Mouse (Mus musculus): ENCODE data around the gene Ulk3. TPM values are rescaled to one million over a fixed set of nuclear protein-coding genes. Genes with fewer than 3 reads are reported as not detected.

Ulk3 gene
- polyA plus RNA-seq, 1 experiment, result 34.2 TPM

DNA sequence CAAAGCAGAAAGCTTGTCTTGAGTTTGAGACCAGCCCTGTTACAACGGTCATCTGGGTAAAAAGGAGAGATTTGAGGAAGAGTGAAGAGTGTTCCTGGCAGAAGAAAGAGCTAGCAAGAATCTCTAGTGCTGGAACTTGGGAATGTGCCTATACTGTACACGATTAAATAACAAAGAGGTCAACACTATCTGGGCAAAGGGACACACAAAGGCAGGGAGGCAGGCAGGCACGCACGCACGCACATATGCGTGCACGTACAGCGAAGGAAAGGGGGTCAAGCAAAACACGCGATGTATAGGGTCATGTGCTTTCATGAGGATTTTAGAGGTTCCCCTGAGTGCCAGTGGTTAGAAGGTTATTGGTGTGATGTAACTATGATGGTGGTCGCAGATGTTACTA is 36.1 kb upstream of the Ulk3 start:
- DNase-seq, result no peak
- H3K4me3 ChIP-seq (replicated peaks; ENCODE audit: extremely low read depth, low read depth, low read length), result no peak overlapping the region
- no peak for TF ChIP-seq CTCF (IDR thresholded peaks at IDR 0.05; ENCODE audit: insufficient read depth, low read length)
- no peak for TF ChIP-seq POLR2A (IDR thresholded peaks at IDR 0.05; ENCODE audit: borderline replicate concordance, extremely low read depth, low read depth, low read length)
- 75% methylated on average over 11 of the region's 11 CpGs for WGBS
- H3K4me1 ChIP-seq (ENCODE audit: control insufficient read depth, insufficient read depth, low read length), result peaks cover 2% of the 10 kb centered on the region; the same call in 1 of the 2 replicates

DNA sequence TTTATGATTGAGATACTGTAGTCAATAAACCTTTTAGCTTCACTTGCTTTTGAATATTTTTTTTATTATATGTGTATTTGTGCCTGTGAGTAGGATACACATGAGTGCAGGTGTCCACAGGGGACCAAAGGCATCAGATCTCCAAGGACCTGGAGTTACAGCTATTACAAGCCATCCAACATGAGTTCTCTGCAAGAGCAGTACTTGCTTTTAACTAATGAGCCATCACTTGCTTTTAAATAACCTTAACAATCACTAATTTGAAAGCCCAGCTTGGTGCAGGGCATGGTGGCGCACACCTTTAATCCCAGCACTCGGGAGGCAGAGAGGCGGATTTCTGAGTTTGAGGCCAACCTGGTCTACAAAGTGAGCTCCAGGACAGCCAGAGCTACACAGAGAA is 34.5 kb upstream of the Ulk3 start:
- no peak for DNase-seq
- no peak for TF ChIP-seq POLR2A (IDR thresholded peaks at IDR 0.05; ENCODE audit: borderline replicate concordance, extremely low read depth, low read depth, low read length)
- H3K4me3 ChIP-seq (replicated peaks; ENCODE audit: extremely low read depth, low read depth, low read length), result no peak overlapping the region
- peaks cover 2% of the 10 kb centered on the region; the same call in 1 of the 2 replicates for H3K4me1 ChIP-seq (ENCODE audit: control insufficient read depth, insufficient read depth, low read length)
- 66% methylated on average over 3 of the region's 3 CpGs for WGBS

DNA sequence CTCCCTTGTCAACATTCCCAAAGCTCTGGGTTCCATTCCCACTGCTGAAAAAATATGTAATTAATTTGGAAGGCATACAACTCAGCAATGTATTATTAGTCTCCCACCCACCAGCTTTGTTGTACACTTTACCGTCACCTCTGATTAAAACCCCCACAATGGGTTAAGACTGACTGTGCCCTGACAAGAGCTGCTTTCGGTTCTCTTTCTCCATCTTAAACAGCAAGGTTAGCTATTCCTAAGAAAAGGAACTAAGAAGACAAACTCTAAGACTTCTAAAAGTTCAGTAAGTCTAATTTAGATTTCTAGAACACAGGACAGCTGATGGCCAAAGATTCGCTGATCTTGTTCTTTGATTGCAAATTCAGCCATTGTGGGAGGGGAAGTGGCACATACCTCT is 32.0 kb upstream of the Ulk3 start:
- TF ChIP-seq POLR2A (IDR thresholded peaks at IDR 0.05; ENCODE audit: borderline replicate concordance, extremely low read depth, low read depth, low read length) (no peak), CTCF (IDR thresholded peaks at IDR 0.05; ENCODE audit: insufficient read depth, low read length) (no peak)

DNA sequence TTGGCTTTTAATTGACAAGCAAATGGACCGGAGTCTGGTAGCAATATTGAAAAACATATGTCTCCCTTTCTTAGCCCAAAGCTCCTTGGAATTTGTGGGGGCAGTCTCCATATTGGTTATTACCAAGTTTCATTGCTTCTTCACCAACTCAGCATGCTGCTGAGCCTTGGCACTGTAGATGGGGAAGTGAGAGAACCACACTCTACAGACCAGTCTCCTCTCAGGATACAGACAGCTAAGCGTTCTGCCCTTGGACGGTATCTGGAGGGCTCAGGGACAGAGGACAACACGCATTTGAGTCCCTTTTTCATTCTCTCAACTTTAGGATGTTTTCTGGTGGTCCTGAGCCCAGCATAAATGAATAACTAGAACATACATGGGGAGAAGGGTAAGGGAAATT is 30.6 kb upstream of the Ulk3 start:
- WGBS, result 82% methylated on average over 4 of the region's 4 CpGs
- TF ChIP-seq CTCF (IDR thresholded peaks at IDR 0.05; ENCODE audit: insufficient read depth, low read length), result no peak
- TF ChIP-seq POLR2A (IDR thresholded peaks at IDR 0.05; ENCODE audit: borderline replicate concordance, extremely low read depth, low read depth, low read length), result no peak
- peaks cover 15% of the 10 kb centered on the region for H3K4me1 ChIP-seq (ENCODE audit: control insufficient read depth, insufficient read depth, low read length)
- H3K4me3 ChIP-seq (replicated peaks; ENCODE audit: extremely low read depth, low read depth, low read length), result no peak overlapping the region
- DNase-seq, result no peak

More for the DNA sequence above, 32.0 kb upstream of the Ulk3 start:
- DNase-seq, result no peak
- H3K4me3 ChIP-seq (replicated peaks; ENCODE audit: extremely low read depth, low read depth, low read length), result no peak overlapping the region
- 68% methylated on average over 3 of the region's 3 CpGs for WGBS
- peaks cover 5% of the 10 kb centered on the region for H3K4me1 ChIP-seq (ENCODE audit: control insufficient read depth, insufficient read depth, low read length)

DNA sequence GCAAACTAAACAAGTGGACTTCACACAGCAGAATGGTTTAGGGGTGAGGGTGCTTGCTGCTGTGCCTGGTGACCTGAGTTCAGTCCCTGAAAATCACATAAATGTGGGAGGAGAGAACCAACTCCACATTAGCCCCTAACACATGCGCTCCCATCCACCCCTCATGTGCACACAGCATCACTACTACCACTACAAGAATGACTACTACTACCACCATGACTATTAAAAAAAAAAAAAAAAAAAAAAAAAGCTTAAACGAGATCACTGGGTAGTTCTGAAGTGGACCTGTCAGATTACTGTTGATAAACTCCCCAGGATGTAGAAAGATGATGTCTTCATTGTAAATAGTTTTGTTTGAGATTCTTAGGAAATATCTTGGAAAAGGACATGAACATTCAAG is 29.7 kb upstream of the Ulk3 start:
- H3K4me3 ChIP-seq (replicated peaks; ENCODE audit: extremely low read depth, low read depth, low read length), result no peak overlapping the region
- TF ChIP-seq POLR2A (IDR thresholded peaks at IDR 0.05; ENCODE audit: borderline replicate concordance, extremely low read depth, low read depth, low read length) (no peak), CTCF (IDR thresholded peaks at IDR 0.05; ENCODE audit: insufficient read depth, low read length) (no peak)
- WGBS, result 49% methylated on average over 2 of the region's 2 CpGs
- no peak for DNase-seq
- H3K4me1 ChIP-seq (ENCODE audit: control insufficient read depth, insufficient read depth, low read length), result peaks cover 16% of the 10 kb centered on the region

DNA sequence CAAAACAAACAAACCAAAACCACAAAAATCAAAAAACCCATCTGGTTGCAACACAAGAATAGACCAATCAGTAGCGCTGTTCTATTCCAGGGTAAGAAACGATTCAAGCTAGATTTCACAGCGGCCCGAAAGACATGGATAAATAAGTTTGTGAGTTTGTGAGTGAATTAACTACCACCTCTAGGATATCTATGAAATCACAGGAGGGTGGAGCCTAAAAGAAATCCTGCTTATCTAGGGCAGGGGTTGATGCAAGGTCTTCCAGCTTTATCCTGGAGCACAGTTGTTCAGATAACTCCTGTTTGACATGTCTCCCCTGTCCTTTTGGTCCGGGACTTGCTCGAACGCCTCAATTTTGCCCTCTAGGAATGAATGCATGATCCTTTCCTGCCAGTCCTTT is 29.0 kb upstream of the Ulk3 start:
- DNase-seq, result no peak
- WGBS, result 25% methylated on average over 7 of the region's 7 CpGs
- Histone ChIP-seq H3K4me1 (ENCODE audit: control insufficient read depth, insufficient read depth, low read length) (peaks cover 16% of the 10 kb centered on the region), H3K4me3 (replicated peaks; ENCODE audit: extremely low read depth, low read depth, low read length) (no peak overlapping the region)
- TF ChIP-seq CTCF (IDR thresholded peaks at IDR 0.05; ENCODE audit: insufficient read depth, low read length) (no peak), POLR2A (IDR thresholded peaks at IDR 0.05; ENCODE audit: borderline replicate concordance, extremely low read depth, low read depth, low read length) (no peak)

DNA sequence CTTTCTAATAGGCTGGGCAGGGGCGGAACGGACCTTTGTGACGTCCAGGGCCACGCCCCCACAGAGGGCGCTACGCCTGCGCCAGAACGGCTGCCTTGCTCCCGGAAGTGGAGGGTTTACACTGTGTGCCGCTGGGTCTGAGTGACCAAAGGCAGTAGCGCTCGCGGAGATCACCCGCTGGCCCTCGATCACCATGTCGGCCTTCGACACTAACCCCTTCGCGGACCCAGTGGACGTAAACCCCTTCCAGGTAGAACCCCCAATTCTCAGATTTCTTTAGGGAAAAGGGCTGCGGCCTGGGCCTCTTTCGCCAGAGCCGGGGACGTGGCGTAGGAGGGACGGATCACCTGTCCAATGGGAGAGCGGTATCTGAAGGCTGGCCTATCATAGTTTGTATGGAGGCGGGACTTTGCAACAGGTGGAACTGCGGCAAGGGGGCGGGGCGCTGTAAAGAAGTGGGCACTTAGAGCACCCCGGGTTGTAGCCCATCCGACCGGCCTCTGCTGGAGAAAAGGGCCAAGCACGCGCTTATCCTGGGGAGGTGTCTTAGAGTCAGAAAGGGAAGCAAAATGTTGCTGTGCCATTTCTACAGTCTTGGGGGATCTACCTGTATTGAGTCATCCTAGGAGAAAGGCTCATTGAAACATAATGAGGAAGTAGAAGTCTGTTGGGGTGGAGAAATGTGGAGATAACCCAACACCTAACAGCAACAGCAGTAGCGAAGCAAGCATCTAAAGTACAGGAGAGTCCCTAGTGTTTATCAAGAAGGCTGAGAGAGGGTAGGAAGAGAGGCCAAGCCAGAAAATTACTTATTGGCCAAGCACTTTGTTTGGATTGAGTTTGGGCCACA is 28.2 kb upstream of the Ulk3 start, which contains the start of gene Scamp2:
Scamp2 (plus strand) TSS at position 83 of the 850 bp plus-strand sequence.
- peak; percentile 97 for DNase-seq
- peak; percentile 94 for TF ChIP-seq POLR2A (IDR thresholded peaks at IDR 0.05; ENCODE audit: borderline replicate concordance, extremely low read depth, low read depth, low read length)
- TF ChIP-seq CTCF (IDR thresholded peaks at IDR 0.05; ENCODE audit: insufficient read depth, low read length), result no peak
- Histone ChIP-seq H3K4me1 (ENCODE audit: control insufficient read depth, insufficient read depth, low read length) (peaks cover 16% of the 10 kb centered on the region), H3K4me3 (replicated peaks; ENCODE audit: extremely low read depth, low read depth, low read length) (peak within 1 kb of the TSS; percentile 92)
- WGBS, result under 1% methylated on average over 37 of the region's 37 CpGs

DNA sequence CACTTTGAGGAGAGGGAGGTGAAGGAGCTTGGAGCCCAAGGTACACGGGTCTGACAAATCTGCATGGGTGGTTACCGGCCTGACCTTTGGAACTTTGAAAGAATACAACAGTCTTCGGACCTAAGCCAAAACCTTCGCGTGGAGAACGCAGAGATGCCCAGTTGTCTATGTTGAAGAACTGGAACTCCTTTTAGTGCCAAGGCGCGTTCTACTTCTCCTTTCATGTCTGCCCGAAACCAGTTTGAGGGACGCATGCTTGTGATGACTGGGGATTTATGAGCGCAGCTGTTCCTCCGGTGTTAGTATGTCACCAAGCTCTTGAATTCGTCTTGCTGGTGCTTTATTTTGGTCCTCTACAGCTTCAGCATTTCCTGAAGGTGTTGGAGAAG is 27.5 kb upstream of the Ulk3 start:
- WGBS, result 60% methylated on average over 13 of the region's 13 CpGs
- Histone ChIP-seq H3K4me3 (replicated peaks; ENCODE audit: extremely low read depth, low read depth, low read length) (no peak overlapping the region), H3K4me1 (ENCODE audit: control insufficient read depth, insufficient read depth, low read length) (peaks cover 16% of the 10 kb centered on the region)
- TF ChIP-seq CTCF (IDR thresholded peaks at IDR 0.05; ENCODE audit: insufficient read depth, low read length) (no peak), POLR2A (IDR thresholded peaks at IDR 0.05; ENCODE audit: borderline replicate concordance, extremely low read depth, low read depth, low read length) (no peak)
- no peak for DNase-seq

DNA sequence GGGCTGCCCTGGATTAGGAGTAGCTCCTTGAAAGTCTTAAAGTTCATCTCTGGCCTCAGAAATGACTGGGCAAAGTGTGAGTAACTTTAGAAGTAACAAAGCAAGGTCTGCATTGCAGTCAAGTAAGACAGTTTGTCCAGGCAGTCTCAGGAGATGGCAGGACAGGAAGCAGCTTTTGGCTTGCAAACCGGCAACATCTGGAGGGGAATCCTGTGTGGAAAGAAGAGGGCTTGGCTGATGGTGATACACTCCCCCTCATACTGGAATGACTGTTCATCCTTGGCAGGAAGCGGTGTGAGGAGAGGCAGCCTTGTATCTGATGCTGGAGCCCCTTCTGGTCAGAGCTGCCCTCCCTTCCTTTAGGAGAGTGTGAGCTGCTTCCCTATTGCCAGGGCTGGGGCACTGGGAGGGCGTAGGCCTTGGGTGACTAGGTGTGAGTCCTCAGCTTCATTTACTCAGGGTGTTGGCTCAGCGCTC is 26.3 kb upstream of the Ulk3 start:
- Histone ChIP-seq H3K4me1 (ENCODE audit: control insufficient read depth, insufficient read depth, low read length) (peaks cover 16% of the 10 kb centered on the region), H3K4me3 (replicated peaks; ENCODE audit: extremely low read depth, low read depth, low read length) (no peak overlapping the region)
- peak; percentile 30 for DNase-seq
- no peak for TF ChIP-seq POLR2A (IDR thresholded peaks at IDR 0.05; ENCODE audit: borderline replicate concordance, extremely low read depth, low read depth, low read length)
- 35% methylated on average over 4 of the region's 4 CpGs for WGBS

DNA sequence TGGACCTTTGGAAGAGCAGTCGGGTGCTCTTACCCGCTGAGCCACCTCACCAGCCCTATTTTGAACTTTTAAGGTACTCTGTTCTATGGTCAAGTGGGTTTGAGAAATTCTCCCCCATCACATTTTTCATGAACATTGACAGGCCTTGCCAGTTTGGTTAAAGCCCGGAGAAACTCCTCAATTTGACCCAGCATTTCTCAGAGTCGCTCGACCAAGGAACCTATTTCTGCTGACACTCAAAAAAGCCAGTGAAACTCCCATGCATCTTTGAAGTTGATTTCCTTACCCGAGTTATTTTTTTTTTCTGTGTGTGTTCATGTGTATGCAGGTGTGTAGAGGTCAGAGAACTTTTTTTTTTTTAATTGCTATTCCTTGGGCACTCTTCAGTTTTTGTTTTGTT is 24.6 kb upstream of the Ulk3 start:
- 79% methylated on average over 6 of the region's 6 CpGs for WGBS
- no peak for DNase-seq

More for the DNA sequence above, 24.6 kb upstream of the Ulk3 start:
- Histone ChIP-seq H3K4me1 (ENCODE audit: control insufficient read depth, insufficient read depth, low read length) (peaks cover 16% of the 10 kb centered on the region), H3K4me3 (replicated peaks; ENCODE audit: extremely low read depth, low read depth, low read length) (no peak overlapping the region)
- no peak for TF ChIP-seq CTCF (IDR thresholded peaks at IDR 0.05; ENCODE audit: insufficient read depth, low read length)
- TF ChIP-seq POLR2A (IDR thresholded peaks at IDR 0.05; ENCODE audit: borderline replicate concordance, extremely low read depth, low read depth, low read length), result no peak
